In the genomic region with DNA sequence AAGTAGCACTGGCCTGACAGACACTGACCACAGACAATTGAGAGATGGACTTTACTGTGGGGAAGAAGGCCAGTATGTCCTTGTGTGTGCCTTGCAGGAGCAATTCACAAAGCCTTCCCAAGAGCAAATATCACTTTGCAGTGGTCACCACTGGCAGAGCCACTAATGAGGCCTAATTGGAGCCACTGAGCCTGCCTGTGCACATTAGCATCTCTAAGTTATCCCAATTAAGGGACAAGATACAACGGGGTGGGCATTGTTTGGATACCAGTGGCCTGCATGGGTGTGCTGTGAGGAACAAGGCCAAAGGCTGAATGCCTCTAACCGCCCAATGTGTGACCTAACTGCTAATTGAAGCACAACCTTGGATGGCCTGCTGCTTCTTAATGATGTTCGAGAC, we compare ENCODE assay signal across 27 mouse cellular contexts.
DNase-seq lines count a peak whose midpoint lies in the region; ATAC-seq and TF ChIP-seq lines count a peak whose summit lies in the region.
"Had no signal": no experiment of that assay in that cellular context is flagged by ENCODE, and none has a peak within 500 bp of the region (broad histone marks: within the 10 kb centered on the region; RNA-seq: fewer than 3 reads in every experiment).

No protein-coding gene starts in this region.

- no peaks in the 10 kb centered on the region for H3K27me3 ChIP-seq in forebrain, embryonic 15.5 days
- no peaks in the 10 kb centered on the region for H3K27me3 ChIP-seq in forebrain, postnatal 0 days (ENCODE audit: insufficient read depth, low read length)
- H3K27me3 ChIP-seq in midbrain, embryonic 12.5 days, result no peaks in the 10 kb centered on the region
- no peaks in the 10 kb centered on the region for H3K27me3 ChIP-seq in midbrain, embryonic 10.5 days (ENCODE audit: low read depth, poor library complexity, severe bottlenecking)
- H3K27me3 ChIP-seq: CH12.LX; embryonic facial prominence, embryonic 13.5 days; heart, embryonic 12.5 days; hindbrain, embryonic 13.5 days; kidney, embryonic 15.5 days; lung, embryonic 15.5 days; stomach, embryonic 15.5 days had no signal

- no peaks in the 10 kb centered on the region for H3K36me3 ChIP-seq in forebrain, embryonic 15.5 days
- H3K36me3 ChIP-seq in forebrain, postnatal 0 days (ENCODE audit: insufficient read depth), result no peaks in the 10 kb centered on the region
- no peaks in the 10 kb centered on the region for H3K36me3 ChIP-seq in midbrain, embryonic 12.5 days
- H3K36me3 ChIP-seq in midbrain, embryonic 10.5 days, result no peaks in the 10 kb centered on the region
- H3K36me3 ChIP-seq: embryonic facial prominence, embryonic 13.5 days; heart, embryonic 12.5 days; hindbrain, embryonic 13.5 days; kidney, embryonic 15.5 days; lung, embryonic 15.5 days; stomach, embryonic 15.5 days had no signal

- H3K4me3 ChIP-seq in forebrain, embryonic 15.5 days, result no peak overlapping the region
- no peak overlapping the region for H3K4me3 ChIP-seq in forebrain, postnatal 0 days (ENCODE audit: low read depth, low read length)
- H3K4me3 ChIP-seq in midbrain, embryonic 12.5 days, result no peak overlapping the region
- H3K4me3 ChIP-seq in midbrain, embryonic 10.5 days, result no peak overlapping the region
- H3K4me3 ChIP-seq: embryonic facial prominence, embryonic 13.5 days; erythroblast, embryonic 14.5 days; heart, embryonic 12.5 days; hindbrain, embryonic 13.5 days; kidney, embryonic 15.5 days; lung, embryonic 15.5 days; stomach, embryonic 15.5 days had no signal

- no peak overlapping the region for H3K27ac ChIP-seq in forebrain, embryonic 15.5 days (replicated peaks)
- no peak overlapping the region for H3K27ac ChIP-seq in forebrain, postnatal 0 days (ENCODE audit: low read depth, low read length)
- no peak overlapping the region for H3K27ac ChIP-seq in midbrain, embryonic 12.5 days (replicated peaks)
- H3K27ac ChIP-seq in midbrain, embryonic 10.5 days (replicated peaks), result no peak overlapping the region
- H3K27ac ChIP-seq: embryonic facial prominence, embryonic 13.5 days; hindbrain, embryonic 13.5 days; kidney, embryonic 15.5 days; lung, embryonic 15.5 days; stomach, embryonic 15.5 days had no signal

- WGBS in forebrain, embryonic 15.5 days, result 28% methylated on average over 3 of the region's 3 CpGs
- WGBS in forebrain, postnatal 0 days, result 28% methylated on average over 3 of the region's 3 CpGs
- 66% methylated on average over 3 of the region's 3 CpGs for WGBS in midbrain, embryonic 12.5 days
- WGBS in midbrain, embryonic 10.5 days, result 74% methylated on average over 3 of the region's 3 CpGs

- DNase-seq in forebrain, postnatal 0 days, result no peak
- no peak for DNase-seq in midbrain, embryonic 10.5 days (ENCODE audit: low spot score)
- DNase-seq in retina, embryonic 14.5 days (ENCODE audit: low spot score), result peak; percentile 90
- no peak for DNase-seq in right cerebral cortex, postnatal 36 days (ENCODE audit: low spot score in 2 of 2)
- DNase-seq: adrenal gland, adult 8-10 months; B cell, adult 2 months; cerebellum, adult 8-10 months; cerebellum, postnatal 25 days; gastrocnemius, postnatal 25 days; heart, adult 18-20 months; heart, postnatal 4 days; kidney, adult 18-20 months; kidney, postnatal 25 days; liver; right cerebral cortex, postnatal 14 days had no signal

- no peaks in the 10 kb centered on the region for H3K9me3 ChIP-seq in forebrain, embryonic 15.5 days
- no peaks in the 10 kb centered on the region for H3K9me3 ChIP-seq in forebrain, postnatal 0 days (ENCODE audit: low read length)
- no peaks in the 10 kb centered on the region for H3K9me3 ChIP-seq in midbrain, embryonic 12.5 days
- H3K9me3 ChIP-seq in midbrain, embryonic 10.5 days (replicated peaks), result no peaks in the 10 kb centered on the region
- H3K9me3 ChIP-seq: embryonic facial prominence, embryonic 13.5 days; heart, embryonic 12.5 days; hindbrain, embryonic 13.5 days; kidney, embryonic 15.5 days; lung, embryonic 15.5 days; stomach, embryonic 15.5 days had no signal

- no peak for TF ChIP-seq CTCF in forebrain, postnatal 0 days (IDR thresholded peaks at IDR 0.05; ENCODE audit: low read depth)

- no peak overlapping the region for H3K4me2 ChIP-seq in forebrain, embryonic 15.5 days (replicated peaks)
- no peak overlapping the region for H3K4me2 ChIP-seq in forebrain, postnatal 0 days (ENCODE audit: low read depth)
- H3K4me2 ChIP-seq in midbrain, embryonic 12.5 days (replicated peaks), result no peak overlapping the region
- H3K4me2 ChIP-seq: embryonic facial prominence, embryonic 13.5 days; heart, embryonic 12.5 days; hindbrain, embryonic 13.5 days; kidney, embryonic 15.5 days; lung, embryonic 15.5 days; stomach, embryonic 15.5 days had no signal

- H3K9ac ChIP-seq in forebrain, embryonic 15.5 days (replicated peaks), result no peak overlapping the region
- H3K9ac ChIP-seq in forebrain, postnatal 0 days, result no peak overlapping the region
- no peak overlapping the region for H3K9ac ChIP-seq in midbrain, embryonic 12.5 days (replicated peaks)
- H3K9ac ChIP-seq: embryonic facial prominence, embryonic 13.5 days; heart, embryonic 12.5 days; hindbrain, embryonic 13.5 days; kidney, embryonic 15.5 days; lung, embryonic 15.5 days; stomach, embryonic 15.5 days had no signal

- 0 out of 2 replicates have a peak, but pooled peaks have one; percentile 13 for ATAC-seq in forebrain, embryonic 15.5 days (replicated peaks)
- no peak for ATAC-seq in forebrain, postnatal 0 days
- peak; percentile 70 for ATAC-seq in midbrain, embryonic 12.5 days (ENCODE audit: low FRiP score, low read depth)
- ATAC-seq: inflammation-experienced regulatory T-cells, adult 6 months; midbrain, embryonic 16.5 days had no signal

- H3K4me1 ChIP-seq in forebrain, embryonic 15.5 days, result peaks cover 12% of the 10 kb centered on the region
- H3K4me1 ChIP-seq in forebrain, postnatal 0 days (ENCODE audit: insufficient read depth), result peaks cover 6% of the 10 kb centered on the region; the same call in 1 of the 2 replicates
- H3K4me1 ChIP-seq in midbrain, embryonic 12.5 days, result peaks cover 13% of the 10 kb centered on the region
- no peaks in the 10 kb centered on the region for H3K4me1 ChIP-seq in midbrain, embryonic 10.5 days
- H3K4me1 ChIP-seq: embryonic facial prominence, embryonic 13.5 days; heart, embryonic 12.5 days; kidney, embryonic 15.5 days; lung, embryonic 15.5 days; stomach, embryonic 15.5 days had no signal
